Mouse (Mus musculus) gastrocnemius, postnatal 14 days (tissue): ENCODE data around the gene Zfp1. TPM values are rescaled to one million over a fixed set of nuclear protein-coding genes. Genes with fewer than 3 reads are reported as not detected.

Source experiments
- DNase-seq: peaks from one replicate; pipeline ENCODE4 v3.0.0; 2021; ENCODE audit warnings: mixed read lengths
- intact Hi-C: fragments of 180-260 bp; cut with DNase I; formaldehyde crosslinking; loops from one replicate; pipeline ENCODE4 v1.15.1; 2025; ENCODE audit warnings: low total_unique reads
- total RNA-seq, 2 experiments: library from RNA; stranded (reverse); gene quantifications; 2 replicates each; pipeline ENCODE4 v1.2.3; 2021

Gene Zfp1
- total RNA-seq, 2 experiments from 2014 or later: 7.4 to 8.4 TPM

DNA sequence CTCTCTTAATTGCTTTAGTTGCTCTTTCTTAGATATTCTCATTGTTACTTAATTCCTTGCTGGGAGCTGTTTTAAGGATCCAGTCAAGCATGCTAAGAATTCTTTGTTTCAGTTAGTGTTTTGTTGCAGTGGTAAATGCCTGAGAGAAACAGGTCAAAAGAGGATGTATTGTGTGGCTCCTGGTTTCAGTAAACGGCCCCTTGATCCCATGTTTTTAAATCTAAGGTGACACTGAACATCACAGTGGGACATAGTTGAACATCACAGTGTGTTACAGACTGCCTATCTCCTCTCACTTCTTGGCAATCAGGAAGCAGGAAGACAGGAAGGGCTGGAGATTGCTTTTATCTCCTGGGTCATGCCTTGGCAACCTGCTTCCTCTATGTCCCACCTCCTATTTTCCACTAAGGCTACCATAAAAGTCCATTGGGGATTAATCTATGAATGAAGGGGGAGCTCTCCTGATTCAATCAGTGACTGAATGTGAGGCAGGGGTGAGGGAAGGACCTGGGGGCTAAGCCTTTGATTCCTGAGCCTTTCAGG, 14.2 kb downstream of the Zfp1 start:
- DNase-seq: no peak
- intact Hi-C loops: no loop called here

DNA sequence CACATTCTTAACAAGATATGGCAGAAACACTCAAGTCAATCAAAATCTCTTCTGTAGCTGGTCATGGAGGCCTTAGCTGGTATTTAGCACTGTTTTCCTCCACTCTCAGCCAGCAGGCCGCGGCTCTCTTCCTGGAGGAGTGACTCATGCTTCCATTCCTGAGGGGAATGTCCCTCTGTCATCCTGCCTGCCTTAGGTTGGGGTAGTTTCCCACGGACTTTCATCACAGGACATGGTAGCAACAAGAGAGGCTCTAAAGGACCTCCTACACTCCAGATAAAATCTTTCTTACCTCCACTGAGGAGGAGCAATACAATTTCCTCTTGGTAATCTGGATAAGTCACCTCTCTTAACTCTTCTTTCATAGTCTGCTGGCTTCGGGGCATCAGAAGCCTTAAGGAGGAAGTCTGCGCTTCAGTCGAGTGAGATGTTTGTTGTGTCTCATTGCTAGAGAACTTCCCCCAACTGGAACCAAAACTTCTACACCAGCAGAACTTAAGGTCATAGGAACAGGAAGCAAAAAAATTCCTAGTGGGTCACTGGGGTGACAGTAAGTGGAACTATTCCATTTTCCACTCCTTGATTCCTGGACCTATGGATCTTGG, 15.7 kb downstream of the Zfp1 start:
- peak; percentile 14 for DNase-seq
- intact Hi-C loops: no loop called here

DNA sequence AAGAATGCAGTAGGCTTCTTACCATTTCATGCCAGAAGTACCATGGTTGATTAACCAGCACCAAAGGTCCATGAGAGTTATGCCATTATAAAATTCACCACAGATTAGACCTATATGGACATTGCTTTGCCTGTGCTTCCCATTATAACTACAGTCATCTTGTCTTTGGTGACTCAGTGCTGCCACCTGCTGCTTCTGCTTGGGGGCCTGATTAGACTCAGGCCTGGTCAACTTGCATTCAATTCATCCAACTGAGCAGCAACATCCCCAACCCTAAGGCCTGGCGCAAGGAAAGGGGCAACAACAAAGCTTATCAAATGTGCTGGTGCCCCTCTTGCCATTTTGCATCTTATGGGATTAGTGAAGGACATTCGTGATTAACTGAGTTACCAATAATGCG, 19.3 kb downstream of the Zfp1 start:
- intact Hi-C loops: no loop called here
- peak; percentile 77 for DNase-seq

DNA sequence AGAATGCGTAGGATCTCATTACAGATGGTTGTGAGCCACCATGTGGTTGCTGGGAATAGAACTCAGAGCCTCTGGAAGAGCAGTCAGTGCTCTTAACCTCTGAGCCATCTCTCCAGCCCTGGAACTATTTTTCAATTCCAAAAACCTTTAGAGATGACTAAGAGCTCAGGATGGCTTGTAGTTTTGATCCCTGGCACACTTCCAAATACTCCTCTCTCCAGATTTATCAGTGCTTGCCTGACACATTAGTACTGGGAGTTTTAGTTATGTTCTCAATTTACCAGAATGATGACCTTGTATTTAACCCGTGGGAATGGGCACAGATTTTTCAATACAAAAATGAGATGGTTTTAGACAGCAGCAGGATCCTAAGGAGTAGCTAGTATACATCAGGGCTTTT, 23.6 kb downstream of the Zfp1 start:
- intact Hi-C loops: no loop called here
- no peak for DNase-seq

DNA sequence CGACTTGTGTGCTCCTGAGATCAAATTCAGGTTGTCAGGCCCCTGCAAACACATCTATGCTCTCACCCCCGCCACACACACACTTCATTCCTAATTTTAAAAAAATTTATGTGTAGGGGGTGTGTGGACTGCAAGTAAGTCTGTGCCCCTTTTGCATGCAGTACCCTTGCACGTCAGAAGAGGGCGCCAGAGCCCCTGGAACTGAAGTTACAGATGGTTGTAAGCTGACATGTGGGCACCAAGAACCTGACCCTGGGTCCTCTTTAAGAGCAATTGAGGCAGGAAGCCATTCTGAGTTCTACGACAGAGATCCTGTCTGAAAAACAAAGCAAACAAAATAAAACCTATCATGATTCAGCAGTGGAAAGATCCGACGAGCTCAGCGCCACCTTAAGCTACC, 33.0 kb downstream of the Zfp1 start:
- DNase-seq: no peak
- intact Hi-C loops: loop anchor here (5.0 kb wide), 1 partner anchor 151 kb away; no protein-coding TSS in a partner anchor

DNA sequence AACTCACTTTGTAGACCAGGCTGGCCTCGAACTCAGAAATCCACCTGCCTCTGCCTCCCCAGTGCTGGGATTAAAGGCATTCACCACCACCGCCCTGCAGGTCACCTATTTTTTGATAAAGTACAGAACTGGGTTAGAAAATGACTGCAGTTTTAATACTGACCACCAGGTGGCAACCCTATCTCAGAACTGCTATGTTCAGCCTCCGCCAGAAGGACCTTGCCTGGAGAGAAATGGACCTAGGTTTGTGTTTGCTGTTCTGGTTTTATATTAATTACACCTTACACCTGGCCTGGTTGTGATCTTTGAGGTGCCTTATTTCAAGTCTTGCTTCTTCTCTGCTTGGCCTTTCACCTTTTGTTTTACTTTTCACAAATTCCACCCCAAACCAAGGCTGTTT, 34.9 kb downstream of the Zfp1 start:
- peak; percentile 38 for DNase-seq
- intact Hi-C loops: loop anchor here (5.0 kb wide), 1 partner anchor 149 kb away; no protein-coding TSS in a partner anchor

DNA sequence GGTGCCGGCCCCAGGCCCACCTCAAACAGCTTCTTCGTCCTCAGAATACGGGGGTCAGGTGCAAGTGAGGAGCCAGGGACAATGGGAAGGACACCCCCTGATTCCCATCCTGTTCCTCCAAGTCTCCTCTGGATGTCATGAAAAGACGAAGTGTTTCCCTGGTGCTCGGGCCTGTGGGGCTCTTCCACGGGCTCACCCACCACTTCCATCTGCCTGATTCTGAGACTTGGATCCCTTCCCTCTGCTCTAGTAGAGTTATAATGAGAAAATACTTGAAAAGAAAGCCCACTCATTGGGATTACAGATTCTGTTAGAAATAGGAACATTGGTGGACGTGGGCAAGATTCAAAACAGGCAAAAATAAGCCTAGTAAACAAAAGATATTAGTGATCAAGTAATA, 35.6 kb downstream of the Zfp1 start:
- DNase-seq: no peak
- intact Hi-C loops: loop anchor here (5.0 kb wide), 1 partner anchor 148 kb away; no protein-coding TSS in a partner anchor

DNA sequence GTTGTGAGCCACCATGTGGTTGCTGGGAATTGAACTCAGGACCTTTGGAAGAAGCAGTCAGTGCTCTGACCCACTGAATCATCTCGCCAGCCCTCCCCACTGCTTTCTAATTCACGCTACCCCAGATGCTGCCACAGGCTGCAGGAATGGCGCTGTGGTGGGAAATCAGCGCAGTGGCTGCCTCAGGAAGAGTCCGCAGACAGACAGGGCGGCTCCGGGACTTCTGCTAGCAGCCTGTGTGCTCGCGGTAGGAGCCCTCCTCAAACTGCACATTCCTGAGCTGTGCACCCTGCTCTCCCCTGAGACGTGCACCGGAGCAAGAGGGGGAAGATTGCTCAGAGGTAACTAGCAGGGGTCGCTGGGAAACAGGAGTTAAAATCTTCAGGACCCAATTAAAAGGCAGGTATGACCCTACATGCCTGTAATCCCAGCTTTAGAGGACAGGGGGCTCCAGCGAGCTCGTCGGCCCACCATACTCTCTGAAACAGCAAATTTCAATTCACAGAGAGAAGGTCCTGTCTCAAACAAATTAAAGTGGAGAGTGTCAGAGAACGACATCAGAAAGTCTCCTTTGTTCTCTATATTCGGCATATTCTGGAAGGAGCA, 37.3 kb downstream of the Zfp1 start:
- DNase-seq: no peak
- intact Hi-C loops: no loop called here

DNA sequence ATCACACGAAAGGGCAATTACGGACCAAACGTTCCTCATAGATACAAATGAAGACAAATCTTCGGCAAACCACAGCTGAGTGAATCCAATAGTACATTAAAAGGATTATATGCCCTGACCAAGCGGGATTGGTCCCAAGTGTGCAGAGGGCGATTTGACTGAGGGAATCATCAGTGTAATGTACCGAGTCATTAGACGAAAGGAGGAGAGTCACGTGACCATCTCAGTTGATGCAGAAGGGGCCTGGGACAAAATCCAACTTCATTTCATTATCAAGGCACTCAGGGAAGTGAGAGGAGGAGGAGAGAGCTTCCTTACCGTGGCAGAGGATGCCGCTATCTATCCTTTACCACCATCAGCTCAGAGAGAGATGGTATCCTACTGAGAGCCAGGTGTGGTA, 38.0 kb downstream of the Zfp1 start:
- no peak for DNase-seq
- intact Hi-C loops: no loop called here

DNA sequence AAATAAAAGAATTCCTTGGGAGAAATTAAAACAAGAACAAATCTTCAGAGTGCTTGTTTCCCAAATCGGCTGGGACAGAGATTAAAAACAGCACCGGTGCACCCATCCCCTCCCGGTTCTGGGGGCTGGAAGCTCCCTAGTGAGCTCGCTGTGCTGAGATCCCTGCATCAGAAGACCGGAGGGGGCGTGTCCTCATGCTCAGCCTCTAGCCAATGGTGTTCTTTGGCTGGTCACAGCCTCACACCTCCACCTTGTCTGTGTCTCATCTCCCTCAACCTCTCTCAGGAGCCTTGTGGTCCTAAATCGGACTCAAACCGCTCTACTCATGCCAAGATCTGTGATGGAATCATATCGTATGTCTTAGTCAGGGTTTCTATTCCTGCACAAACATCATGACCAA, 39.3 kb downstream of the Zfp1 start:
- DNase-seq: no peak
- intact Hi-C loops: no loop called here

DNA sequence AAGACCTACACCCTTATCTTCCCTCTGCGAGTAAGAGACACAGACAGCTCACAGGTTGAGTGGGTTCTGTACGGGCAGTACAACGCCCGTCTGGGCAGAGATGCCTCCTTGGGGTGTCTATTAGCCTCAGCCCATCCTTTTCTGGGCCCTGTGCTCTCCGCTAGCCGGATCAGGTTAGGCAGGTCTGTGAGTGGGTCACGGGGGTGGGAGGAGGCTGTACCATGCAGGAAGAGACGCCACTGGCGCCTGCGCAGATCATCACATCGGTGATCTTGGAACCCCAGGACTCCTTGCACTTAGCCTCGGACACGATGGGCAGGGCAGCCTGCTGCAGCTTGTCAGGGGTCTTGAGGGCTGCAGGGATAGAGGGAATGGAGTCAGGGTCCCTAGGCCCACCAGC, 43.7 kb downstream of the Zfp1 start:
- DNase-seq: no peak
- intact Hi-C loops: no loop called here

DNA sequence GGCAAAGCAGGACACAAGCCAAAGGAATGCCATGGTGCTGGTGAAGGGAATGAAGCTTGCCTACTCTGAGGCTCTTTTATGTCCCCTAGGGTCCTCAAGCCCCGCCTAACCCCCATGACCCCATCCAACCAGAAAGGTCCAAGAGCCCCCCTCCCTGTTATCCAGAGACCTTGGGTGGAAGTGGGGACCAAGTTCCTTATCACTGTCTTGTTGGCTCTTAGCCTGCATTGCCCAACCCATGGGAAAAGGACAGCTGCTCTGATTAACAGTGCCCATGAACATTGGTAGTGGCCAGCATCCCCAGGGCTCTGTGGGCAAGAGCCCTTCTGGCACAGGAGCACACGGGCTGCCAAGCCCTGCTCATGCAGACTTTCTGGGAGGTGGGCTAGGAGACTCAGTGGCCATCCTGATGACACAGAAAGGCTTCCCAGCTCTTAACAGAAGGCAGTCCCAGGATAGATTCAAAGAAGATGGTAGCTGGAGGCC, 47.8 kb downstream of the Zfp1 start, which contains the start of gene Ctrb1:
Ctrb1 (minus strand) TSS at position 51 of the 486 bp plus-strand sequence.
- intact Hi-C loops: no loop called here
- DNase-seq: no peak

DNA sequence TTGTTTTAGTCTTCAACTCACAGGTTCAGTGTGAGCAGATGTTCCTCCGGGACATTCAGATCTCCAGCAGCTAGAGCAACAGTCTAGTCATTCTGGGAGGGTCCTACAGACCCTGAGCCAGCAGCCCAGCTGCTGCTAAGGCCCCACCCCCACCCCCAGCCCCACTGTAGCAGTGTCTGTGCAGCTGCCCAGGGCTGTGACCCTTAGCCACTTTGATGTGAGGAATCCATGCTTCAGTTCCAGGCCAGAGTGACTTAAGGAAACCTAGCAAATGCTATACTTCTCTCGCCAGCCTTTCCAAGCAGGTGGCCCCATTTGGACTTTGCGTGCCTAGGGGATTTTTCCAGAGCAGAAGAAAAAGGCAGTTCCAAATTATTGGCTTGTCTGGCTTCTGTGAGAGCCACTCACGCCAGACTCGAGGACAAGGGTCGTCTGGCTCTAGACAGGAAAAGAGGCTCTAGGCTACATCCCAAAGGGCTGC, 50.1 kb downstream of the Zfp1 start:
- DNase-seq: no peak
- intact Hi-C loops: no loop called here

DNA sequence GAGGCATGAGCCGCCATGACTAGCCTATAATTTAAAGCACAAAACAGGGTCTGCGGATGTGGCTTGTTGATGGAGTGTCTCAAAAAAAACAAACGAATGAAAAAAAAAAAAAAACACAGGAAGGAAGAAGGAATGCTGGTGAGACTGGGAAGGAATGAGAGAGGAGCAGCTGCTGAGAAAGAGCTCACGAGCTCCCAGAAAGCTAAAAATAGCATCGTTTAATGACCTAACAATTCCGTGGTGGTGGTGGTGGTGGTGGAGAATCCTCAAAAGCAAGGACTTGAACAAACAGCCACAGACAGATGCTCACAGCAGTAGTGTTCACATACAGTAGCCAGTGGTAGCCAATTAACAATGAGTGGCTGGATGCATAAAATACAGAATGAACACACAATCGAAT, 52.2 kb downstream of the Zfp1 start:
- intact Hi-C loops: no loop called here
- no peak for DNase-seq

DNA sequence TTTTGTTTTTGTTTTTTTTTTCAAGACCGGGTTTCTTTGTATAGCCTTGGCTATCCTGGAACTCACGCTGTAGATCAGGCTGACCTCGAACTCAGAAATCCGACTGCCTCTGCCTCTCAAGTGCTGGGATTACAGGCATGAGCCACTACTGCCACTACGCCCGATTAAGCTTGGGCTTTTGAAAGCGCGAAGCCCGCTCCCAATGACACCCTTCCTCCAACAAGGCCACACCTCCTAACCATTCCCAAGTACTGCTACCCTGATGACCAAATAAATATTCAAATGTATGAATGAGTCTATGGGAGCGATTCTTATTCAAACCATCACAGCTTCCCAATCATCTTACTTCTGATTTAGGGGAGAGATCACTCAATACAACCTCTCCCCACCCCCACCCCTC, 54.5 kb downstream of the Zfp1 start:
- intact Hi-C loops: no loop called here
- DNase-seq: no peak

DNA sequence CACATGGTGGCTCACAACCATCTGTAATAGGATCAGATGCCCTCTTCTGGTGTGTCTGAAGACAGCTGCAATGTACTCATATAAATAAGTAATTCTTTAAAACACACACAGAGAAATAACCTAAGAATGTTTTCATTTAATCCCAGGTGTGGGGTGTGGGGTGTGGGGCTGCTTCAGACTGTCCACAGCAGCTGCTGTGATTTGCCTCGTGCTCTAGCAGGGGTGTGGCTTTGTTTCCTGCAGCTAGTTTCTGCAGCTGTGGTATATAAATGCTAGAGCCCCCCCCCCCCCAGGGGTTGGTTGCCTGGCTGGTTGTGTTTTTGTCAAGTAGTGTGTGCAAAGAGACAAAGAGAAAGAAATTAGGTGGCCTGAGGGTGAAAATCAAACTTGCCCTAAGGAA, 55.8 kb downstream of the Zfp1 start:
- intact Hi-C loops: no loop called here
- no peak for DNase-seq

DNA sequence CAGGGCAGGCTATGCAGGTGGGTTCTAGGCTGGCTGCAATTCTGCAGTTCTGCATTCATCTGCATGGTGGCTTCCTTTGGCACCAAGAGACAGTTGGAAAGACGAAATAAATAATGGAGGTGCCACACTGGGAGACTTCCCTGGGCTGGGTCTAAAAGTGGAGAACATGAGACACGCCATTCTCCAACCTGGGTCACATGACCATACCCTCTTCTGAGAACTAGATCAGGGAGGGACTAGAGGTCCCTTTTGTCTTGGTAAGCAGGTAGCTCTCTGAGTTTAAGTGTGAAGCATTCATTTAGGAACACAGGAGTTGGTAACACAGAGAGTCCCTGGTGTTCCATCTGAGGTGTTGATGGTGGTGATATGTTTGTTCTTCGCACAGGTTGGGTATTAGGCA, 57.0 kb downstream of the Zfp1 start:
- intact Hi-C loops: no loop called here
- no peak for DNase-seq

DNA sequence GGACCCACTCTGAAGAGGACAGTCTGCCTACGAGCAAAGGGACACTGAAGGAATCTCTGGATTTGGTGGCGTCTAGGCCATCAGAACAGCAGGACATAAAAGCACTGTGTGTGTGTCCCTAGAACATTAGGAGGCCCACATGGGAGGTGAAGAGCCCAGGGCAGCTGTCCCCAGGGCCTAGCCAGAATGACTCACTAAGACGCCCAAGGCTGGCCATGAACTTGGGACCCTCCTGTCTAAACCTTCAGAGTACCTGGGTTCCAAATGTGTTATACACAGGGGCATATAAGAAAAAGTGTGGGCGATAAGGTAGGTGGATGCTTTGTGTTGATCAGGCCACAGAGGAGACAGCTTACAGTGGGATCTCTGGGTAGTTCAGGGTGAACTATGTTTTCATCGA, 57.5 kb downstream of the Zfp1 start:
- intact Hi-C loops: no loop called here
- no peak for DNase-seq

DNA sequence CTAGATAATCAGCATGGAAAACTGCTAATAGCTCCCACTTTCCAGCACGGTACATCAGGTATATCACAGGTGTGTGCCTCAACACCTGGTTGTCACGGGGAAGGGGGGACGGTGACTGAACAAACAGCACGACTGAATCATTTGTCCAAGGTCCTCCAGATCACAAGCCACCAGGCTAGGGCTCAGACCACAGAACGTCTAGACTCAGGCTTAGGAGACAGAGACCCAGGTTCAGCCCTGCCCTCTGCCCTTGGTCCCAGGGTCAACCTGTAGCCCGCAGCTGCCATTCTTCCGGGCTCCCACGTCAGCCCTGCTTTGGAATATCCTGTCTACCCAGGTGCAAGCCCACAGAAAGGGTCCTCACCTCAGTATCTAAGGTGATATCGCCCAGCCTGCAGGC, 58.2 kb downstream of the Zfp1 start:
- intact Hi-C loops: no loop called here
- DNase-seq: no peak

DNA sequence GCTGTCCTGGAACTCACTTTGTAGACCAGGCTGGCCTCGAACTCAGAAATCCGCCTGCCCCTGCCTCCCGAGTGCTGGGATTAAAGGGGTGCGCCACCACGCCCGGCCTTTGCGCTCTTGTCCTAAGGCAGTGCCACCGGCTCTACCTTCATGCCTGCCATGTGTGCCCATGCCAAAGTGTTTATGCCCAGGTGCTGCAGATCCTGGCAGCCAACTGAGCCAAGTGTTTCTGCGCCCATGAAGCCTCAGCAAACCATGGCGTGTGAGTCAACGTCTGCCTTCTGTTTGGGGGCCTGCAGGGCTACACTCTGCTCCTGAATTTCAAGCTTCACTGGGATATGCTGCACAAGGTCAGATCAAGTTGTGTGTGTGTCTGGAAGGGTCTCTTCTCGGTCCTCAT, 61.4 kb downstream of the Zfp1 start:
- intact Hi-C loops: no loop called here
- no peak for DNase-seq

DNA sequence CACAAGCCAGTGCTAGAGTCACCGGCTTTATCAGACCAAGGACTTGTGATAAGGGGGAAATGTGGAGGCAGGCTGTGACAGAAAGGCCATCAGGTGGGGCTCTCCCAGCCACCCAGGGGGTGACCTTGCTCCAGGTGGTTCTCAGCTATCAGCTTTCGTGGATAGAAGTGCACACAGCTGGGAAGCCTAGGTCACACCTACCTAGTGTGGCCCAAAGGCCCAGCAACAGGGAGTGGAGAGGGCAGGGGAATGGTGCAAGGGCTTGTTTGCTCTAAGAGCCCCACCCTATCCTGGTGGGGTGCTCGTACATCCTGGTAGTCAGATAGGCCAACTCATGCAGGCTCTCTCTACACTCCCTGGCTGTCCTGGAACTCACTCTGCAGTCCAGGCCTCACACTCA, 62.0 kb downstream of the Zfp1 start:
- DNase-seq: no peak
- intact Hi-C loops: no loop called here
